Mouse (Mus musculus) T-helper 2 cell (primary cell): Measurements from ENCODE around the gene Treml1.

ENCODE experiments used
- in situ Hi-C: fragments of 300-600 bp; cut with MboI, MseI; formaldehyde crosslinking; loops from one replicate; pipeline ENCODE4 v1.15.1; 2025; ENCODE audit warnings: high pct_unique_total_duplicates

Gene Treml1

DNA sequence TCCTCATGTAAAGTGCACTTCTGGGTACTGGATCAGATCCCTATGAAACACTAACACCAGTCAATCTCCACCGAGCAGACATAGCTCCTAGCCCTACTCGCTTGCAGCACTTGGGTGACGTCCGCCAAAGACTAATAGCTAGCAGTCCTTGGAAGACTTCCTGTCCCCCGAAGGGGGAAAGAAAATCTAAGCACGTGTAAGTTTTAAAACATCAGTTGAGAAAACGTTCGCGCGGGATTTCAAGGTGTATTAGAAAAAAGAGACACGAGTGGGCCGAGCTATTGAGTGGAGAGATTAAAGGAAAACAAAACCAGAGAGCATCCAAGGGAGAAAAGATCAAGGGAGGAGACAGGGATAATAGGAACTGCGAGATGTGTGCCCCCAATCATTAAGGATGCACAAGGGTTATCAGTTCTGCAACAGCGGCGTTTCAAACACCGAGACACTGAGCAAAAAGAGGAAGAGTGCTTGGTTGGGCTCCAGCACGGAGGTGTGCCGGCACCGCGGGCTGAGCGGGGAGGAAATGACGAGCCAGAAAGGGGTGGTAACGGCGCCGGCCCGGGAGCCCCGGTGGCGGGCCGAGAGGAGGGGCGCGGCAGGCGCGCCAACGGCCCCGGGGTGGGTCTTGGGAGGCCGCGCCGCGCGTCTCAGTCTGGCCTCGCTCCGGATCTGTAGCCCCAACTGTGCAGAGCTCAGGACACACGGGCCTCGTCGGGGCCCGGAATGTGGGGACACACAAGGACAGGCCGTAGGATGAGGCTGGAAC lies 49.0 kb downstream of the Treml1 start:
- in situ Hi-C loops: no loop called here

DNA sequence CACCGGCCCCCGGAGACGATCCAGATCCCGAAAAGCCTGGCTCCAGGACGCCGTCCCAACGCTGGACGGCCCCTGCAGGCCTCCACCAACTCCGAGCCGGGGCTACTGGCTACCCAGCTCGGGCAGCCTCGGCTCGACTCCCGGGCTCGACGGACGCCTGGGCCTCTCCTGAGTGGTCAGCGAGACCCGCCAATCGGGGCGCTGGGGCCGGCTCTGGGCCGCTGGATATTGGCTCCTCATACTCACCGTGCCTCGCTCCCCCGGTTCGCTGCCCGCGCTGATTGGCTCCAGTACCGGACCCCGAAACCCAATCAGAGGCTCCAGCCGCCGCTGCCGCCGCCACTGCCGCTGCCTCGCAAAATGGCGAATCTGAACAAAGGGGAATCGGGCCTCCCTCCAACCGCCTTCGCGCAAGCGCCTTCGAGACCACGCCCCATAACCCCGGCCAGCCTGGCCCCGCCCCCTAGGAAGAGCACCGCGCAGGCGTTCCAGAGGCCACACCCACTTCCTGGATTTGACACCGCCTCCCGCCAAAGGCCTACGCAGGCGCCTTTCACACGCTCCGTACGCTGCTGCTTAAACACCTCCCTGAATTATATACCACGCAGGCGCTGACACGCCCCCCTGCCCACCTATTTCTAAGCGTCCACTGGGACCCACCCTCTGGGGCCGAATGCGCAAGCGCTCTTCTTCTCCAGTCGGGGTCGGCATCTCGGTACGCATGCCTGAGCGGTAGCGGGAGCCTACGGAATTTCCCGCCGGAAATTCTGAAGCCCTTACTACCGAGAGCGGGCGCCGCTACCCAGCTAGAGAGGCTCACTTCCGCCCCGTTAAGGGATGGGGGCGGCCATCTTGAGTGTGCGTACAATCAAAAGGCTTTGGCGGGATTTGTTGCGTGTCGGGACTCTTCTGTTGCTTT lies 49.9 kb downstream of the Treml1 start, which contains the start of the genes Nfya and Oard1:
Gene Nfya, minus strand, starts transcription at position 527 of the 919 bp plus-strand sequence.
Gene Oard1, plus strand, starts transcription at position 635 of the 919 bp plus-strand sequence.
- in situ Hi-C loops: no loop called here

DNA sequence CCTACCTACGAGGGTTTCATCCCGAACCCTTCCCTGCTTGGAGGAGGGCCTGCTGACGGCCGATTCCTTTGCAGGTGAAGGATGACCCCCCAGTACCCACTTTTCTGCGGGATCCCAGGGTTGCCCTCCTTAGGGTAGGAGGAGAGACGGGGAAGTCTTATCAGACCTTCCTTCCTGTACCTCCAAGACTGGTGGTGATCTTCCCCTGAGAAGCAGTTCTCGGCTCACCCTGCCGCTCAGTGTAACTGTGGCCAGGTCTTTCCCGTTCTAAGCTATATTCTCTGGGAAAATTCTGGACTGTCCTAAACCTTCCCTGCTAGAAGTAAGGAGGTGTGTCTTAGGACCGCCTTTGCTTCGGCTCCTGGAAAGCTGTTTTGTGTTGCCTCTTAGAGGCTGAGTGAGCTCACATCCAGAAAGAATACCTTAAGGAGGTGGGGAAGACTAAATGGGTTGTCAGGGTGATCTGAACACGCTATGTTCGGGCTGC lies 50.6 kb downstream of the Treml1 start:
- in situ Hi-C loops: no loop called here

DNA sequence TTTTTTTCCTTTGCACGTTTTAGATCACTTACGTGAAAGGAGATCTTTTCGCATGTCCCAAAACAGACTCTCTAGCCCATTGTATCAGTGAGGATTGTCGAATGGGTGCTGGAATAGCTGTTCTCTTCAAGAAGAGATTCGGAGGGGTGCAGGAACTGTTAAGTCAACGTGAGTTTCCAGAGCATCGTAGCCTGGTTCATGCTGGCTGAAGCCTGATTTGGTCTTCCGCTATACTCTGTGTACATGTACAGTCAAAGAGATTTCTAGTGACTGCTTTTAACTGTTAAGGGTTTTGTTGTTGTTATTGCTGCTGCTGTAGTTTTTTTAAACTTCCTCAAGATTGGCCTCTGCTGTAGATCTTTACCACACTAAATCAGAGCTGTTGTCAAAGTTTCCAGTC lies 51.5 kb downstream of the Treml1 start:
- in situ Hi-C loops: no loop called here

DNA sequence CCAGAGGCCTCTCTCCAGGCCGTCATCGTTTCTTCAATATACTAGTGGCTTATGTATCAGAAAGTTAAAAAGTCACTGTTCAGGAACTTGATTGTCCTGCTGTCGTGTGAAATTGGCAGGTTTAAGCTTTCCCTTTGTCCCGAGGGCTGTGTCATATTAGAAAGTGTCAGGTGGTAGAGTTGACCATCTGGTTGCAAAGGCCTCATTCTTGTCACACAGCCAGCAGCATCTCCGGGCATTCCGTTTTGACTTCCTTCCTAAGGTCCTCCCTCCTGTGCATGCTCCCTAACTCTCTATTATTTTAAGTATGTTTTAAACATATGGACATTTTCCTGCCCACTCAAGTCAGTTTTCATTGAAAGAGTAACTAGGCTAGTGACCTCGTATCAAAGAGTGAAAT lies 56.3 kb downstream of the Treml1 start:
- in situ Hi-C loops: no loop called here
